Mouse (Mus musculus): ENCODE data around the gene Gm20388. TPM values are rescaled to one million over a fixed set of nuclear protein-coding genes. Genes with fewer than 3 reads are reported as not detected.

Gene Gm20388
- polyA plus RNA-seq, 1 experiment from 2014 or later, result not detected

GRCm38 (mm10) chr8:120743898-120744290, 833.3 kb downstream of the Gm20388 start:
- Histone ChIP-seq H3K27ac (replicated peaks; ENCODE audit: low read depth, low read length) (no peak overlapping the region), H3K9me3 (ENCODE audit: control insufficient read depth, low read length) (no peaks in the 10 kb centered on the region), H3K27me3 (ENCODE audit: control insufficient read depth, insufficient read depth, low read length) (no peaks in the 10 kb centered on the region), H3K9ac (ENCODE audit: low read length) (no peak overlapping the region), H3K4me2 (ENCODE audit: low read depth, severe bottlenecking) (no peak overlapping the region), H3K4me1 (ENCODE audit: control insufficient read depth, insufficient read depth, low read length) (peaks cover 2% of the 10 kb centered on the region; the same call in 1 of the 2 replicates), H3K36me3 (ENCODE audit: control insufficient read depth, insufficient read depth, low read length) (no peaks in the 10 kb centered on the region), H3K4me3 (ENCODE audit: low read depth, low read length) (no peak overlapping the region)
- ATAC-seq (ENCODE audit: insufficient number of reproducible peaks, low FRiP score, low TSS enrichment, low read depth), result no peak
- 77% methylated on average over 4 of the region's 4 CpGs for WGBS
- DNase-seq (ENCODE audit: low spot score), result no peak

- Histone ChIP-seq H3K9ac (ENCODE audit: low read length) (no peak overlapping the region), H3K4me1 (ENCODE audit: control insufficient read depth, insufficient read depth, low read length) (peaks cover 2% of the 10 kb centered on the region; the same call in 1 of the 2 replicates), H3K27me3 (ENCODE audit: control insufficient read depth, insufficient read depth, low read length) (no peaks in the 10 kb centered on the region), H3K9me3 (ENCODE audit: control insufficient read depth, low read length) (no peaks in the 10 kb centered on the region), H3K27ac (replicated peaks; ENCODE audit: low read depth, low read length) (no peak overlapping the region), H3K4me3 (ENCODE audit: low read depth, low read length) (no peak overlapping the region), H3K36me3 (ENCODE audit: control insufficient read depth, insufficient read depth, low read length) (no peaks in the 10 kb centered on the region), H3K4me2 (ENCODE audit: low read depth, severe bottlenecking) (no peak overlapping the region)
- ATAC-seq (ENCODE audit: insufficient number of reproducible peaks, low FRiP score, low TSS enrichment, low read depth) (no peak), DNase-seq (ENCODE audit: low spot score) (no peak)
- WGBS, result 64% methylated on average over 5 of the region's 5 CpGs
Observed at GRCm38 (mm10) chr8:120744448-120744847, 833.8 kb downstream of the Gm20388 start.

DNA sequence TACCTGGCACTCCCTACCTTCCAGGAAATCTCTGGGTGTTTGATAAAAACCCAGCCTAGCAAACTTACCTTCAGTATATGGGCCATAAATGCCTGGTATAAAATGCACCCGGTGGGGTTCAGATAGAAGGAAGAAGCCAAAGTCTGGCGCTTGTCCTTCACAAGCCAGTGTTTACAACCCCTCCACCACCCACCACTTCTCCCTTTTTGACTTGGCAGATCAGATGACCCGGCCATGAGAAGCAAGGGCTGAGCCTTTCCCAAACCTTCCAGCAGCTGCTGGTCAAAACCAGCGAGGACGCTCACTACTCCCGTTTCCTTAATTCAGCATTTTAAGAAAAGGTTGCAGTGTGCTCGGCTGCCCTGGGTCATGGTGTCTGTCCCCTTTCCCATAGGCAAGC, 834.6 kb downstream of the Gm20388 start:
- Histone ChIP-seq H3K4me3 (ENCODE audit: low read depth, low read length) (no peak overlapping the region), H3K36me3 (ENCODE audit: control insufficient read depth, insufficient read depth, low read length) (no peaks in the 10 kb centered on the region), H3K4me2 (ENCODE audit: low read depth, severe bottlenecking) (no peak overlapping the region), H3K27ac (replicated peaks; ENCODE audit: low read depth, low read length) (no peak overlapping the region), H3K27me3 (ENCODE audit: control insufficient read depth, insufficient read depth, low read length) (no peaks in the 10 kb centered on the region), H3K9me3 (ENCODE audit: control insufficient read depth, low read length) (no peaks in the 10 kb centered on the region), H3K4me1 (ENCODE audit: control insufficient read depth, insufficient read depth, low read length) (peaks cover 2% of the 10 kb centered on the region; the same call in 1 of the 2 replicates), H3K9ac (ENCODE audit: low read length) (no peak overlapping the region)
- no peak for DNase-seq (ENCODE audit: low spot score)
- no peak for ATAC-seq (ENCODE audit: insufficient number of reproducible peaks, low FRiP score, low TSS enrichment, low read depth)
- WGBS, result 63% methylated on average over 7 of the region's 7 CpGs

DNA sequence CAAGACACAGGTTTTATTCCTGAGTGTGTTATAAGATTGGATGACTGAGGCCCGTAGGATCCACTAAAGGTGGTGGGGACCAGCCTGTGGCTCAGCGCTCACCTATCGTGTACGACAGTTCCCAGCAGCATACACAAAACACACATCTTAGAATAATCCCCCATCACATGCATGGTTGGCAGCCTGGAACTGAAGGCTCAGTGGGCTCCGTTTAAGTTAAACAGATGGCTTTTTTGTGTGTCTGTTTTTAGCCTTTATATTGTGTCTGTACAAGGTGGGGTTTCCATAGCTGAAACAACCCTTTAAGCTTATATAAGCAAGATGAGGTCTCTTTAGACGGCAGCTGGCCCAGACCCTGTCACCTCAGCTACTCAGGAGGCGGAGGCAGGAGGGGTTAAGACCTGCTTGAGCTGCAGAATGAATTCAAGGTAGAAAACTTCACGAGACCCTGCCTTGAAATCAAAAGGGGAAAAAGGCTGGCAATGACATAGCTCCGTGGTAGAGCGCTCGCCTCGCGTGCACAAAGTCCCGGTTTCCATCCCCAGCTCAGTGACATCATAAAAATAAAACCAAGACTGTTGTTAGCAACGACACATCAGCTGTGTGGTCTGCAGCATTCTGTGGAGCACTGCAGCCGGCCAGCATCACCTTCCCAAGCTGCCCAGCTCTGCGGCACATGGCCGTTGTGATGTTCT, 835.5 kb downstream of the Gm20388 start:
- ATAC-seq (ENCODE audit: insufficient number of reproducible peaks, low FRiP score, low TSS enrichment, low read depth) (no peak), DNase-seq (ENCODE audit: low spot score) (no peak)
- 76% methylated on average over 18 of the region's 18 CpGs for WGBS
- no peaks in the 10 kb centered on the region for H3K27me3 ChIP-seq (ENCODE audit: control insufficient read depth, insufficient read depth, low read length)
- no peak overlapping the region for H3K9ac ChIP-seq (ENCODE audit: low read length)
- no peaks in the 10 kb centered on the region for H3K36me3 ChIP-seq (ENCODE audit: control insufficient read depth, insufficient read depth, low read length)
- H3K4me3 ChIP-seq (ENCODE audit: low read depth, low read length), result no peak overlapping the region
- H3K27ac ChIP-seq (replicated peaks; ENCODE audit: low read depth, low read length), result no peak overlapping the region
- H3K4me2 ChIP-seq (ENCODE audit: low read depth, severe bottlenecking), result no peak overlapping the region
- H3K4me1 ChIP-seq (ENCODE audit: control insufficient read depth, insufficient read depth, low read length), result peaks cover 2% of the 10 kb centered on the region; the same call in 1 of the 2 replicates
- H3K9me3 ChIP-seq (ENCODE audit: control insufficient read depth, low read length), result no peaks in the 10 kb centered on the region

GRCm38 (mm10) chr8:120747286-120747685, 836.6 kb downstream of the Gm20388 start:
- Histone ChIP-seq H3K9ac (ENCODE audit: low read length) (no peak overlapping the region), H3K4me3 (ENCODE audit: low read depth, low read length) (no peak overlapping the region), H3K9me3 (ENCODE audit: control insufficient read depth, low read length) (no peaks in the 10 kb centered on the region), H3K36me3 (ENCODE audit: control insufficient read depth, insufficient read depth, low read length) (no peaks in the 10 kb centered on the region), H3K4me2 (ENCODE audit: low read depth, severe bottlenecking) (no peak overlapping the region), H3K27me3 (ENCODE audit: control insufficient read depth, insufficient read depth, low read length) (no peaks in the 10 kb centered on the region), H3K27ac (replicated peaks; ENCODE audit: low read depth, low read length) (no peak overlapping the region), H3K4me1 (ENCODE audit: control insufficient read depth, insufficient read depth, low read length) (peaks cover 5% of the 10 kb centered on the region; the same call in 1 of the 2 replicates)
- 88% methylated on average over 7 of the region's 7 CpGs for WGBS
- DNase-seq (ENCODE audit: low spot score) (no peak), ATAC-seq (ENCODE audit: insufficient number of reproducible peaks, low FRiP score, low TSS enrichment, low read depth) (no peak)

DNA sequence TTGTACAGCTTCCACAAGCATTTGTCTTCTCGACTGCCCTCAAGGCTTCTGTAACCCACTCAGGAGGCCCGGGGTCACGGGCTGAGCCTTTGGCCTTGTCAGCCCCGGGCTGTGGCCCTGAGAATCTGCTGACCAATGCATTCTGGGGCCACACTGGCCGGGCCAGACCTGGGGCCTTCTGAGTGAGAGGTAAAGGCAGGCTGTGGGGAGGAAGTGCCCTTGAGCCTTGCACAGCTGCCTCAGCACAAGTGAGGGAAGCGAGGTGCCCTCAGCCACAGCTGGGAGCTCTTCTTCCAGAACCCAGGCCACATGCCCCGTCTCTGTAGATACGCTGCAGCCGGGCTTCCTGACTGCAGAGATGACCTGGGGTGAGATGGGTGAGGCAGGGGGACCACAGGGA, 840.0 kb downstream of the Gm20388 start:
- Histone ChIP-seq H3K4me3 (ENCODE audit: low read depth, low read length) (no peak overlapping the region), H3K9ac (ENCODE audit: low read length) (no peak overlapping the region), H3K9me3 (ENCODE audit: control insufficient read depth, low read length) (no peaks in the 10 kb centered on the region), H3K4me2 (ENCODE audit: low read depth, severe bottlenecking) (no peak overlapping the region), H3K36me3 (ENCODE audit: control insufficient read depth, insufficient read depth, low read length) (no peaks in the 10 kb centered on the region), H3K27me3 (ENCODE audit: control insufficient read depth, insufficient read depth, low read length) (peaks cover 1% of the 10 kb centered on the region; the same call in 1 of the 2 replicates), H3K27ac (replicated peaks; ENCODE audit: low read depth, low read length) (no peak overlapping the region), H3K4me1 (ENCODE audit: control insufficient read depth, insufficient read depth, low read length) (peaks cover 3% of the 10 kb centered on the region; the same call in 1 of the 2 replicates)
- ATAC-seq (ENCODE audit: insufficient number of reproducible peaks, low FRiP score, low TSS enrichment, low read depth), result no peak
- WGBS, result 77% methylated on average over 9 of the region's 9 CpGs
- DNase-seq (ENCODE audit: low spot score), result no peak

- Histone ChIP-seq H3K27ac (replicated peaks; ENCODE audit: low read depth, low read length) (0 out of 2 replicates have a peak overlapping the region, but pooled peaks have one; percentile 15), H3K4me2 (ENCODE audit: low read depth, severe bottlenecking) (no peak overlapping the region), H3K36me3 (ENCODE audit: control insufficient read depth, insufficient read depth, low read length) (no peaks in the 10 kb centered on the region), H3K4me3 (ENCODE audit: low read depth, low read length) (no peak overlapping the region), H3K27me3 (ENCODE audit: control insufficient read depth, insufficient read depth, low read length) (peaks cover 3% of the 10 kb centered on the region; the same call in 1 of the 2 replicates), H3K9me3 (ENCODE audit: control insufficient read depth, low read length) (no peaks in the 10 kb centered on the region), H3K4me1 (ENCODE audit: control insufficient read depth, insufficient read depth, low read length) (peaks cover 3% of the 10 kb centered on the region; the same call in 1 of the 2 replicates), H3K9ac (ENCODE audit: low read length) (no peak overlapping the region)
- no peak; the same call in 1 of the 2 replicates for ATAC-seq (ENCODE audit: insufficient number of reproducible peaks, low FRiP score, low TSS enrichment, low read depth)
- DNase-seq (ENCODE audit: low spot score), result no peak
- WGBS, result 60% methylated on average over 21 of the region's 21 CpGs
Observed at GRCm38 (mm10) chr8:120751226-120752081, 840.8 kb downstream of the Gm20388 start.

DNA sequence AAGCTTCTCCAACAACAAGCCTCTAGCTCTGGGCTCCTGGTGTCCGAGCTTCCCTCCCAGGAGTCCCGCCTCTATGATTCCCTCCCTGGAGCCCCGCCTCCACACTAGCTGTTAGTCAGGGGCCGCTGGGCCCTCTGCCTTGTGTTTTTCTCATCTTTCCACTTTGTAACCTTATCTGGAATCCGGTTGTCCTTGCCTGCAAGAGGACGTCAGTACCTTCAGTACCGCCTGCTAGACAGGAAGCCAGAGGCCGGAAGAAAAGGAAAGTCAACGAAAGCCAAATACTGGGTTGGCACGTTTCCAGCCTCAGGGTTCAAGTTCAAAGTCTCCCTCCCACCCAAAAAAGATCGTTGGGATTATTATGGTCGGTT, 841.4 kb downstream of the Gm20388 start:
- Histone ChIP-seq H3K9ac (ENCODE audit: low read length) (no peak overlapping the region), H3K9me3 (ENCODE audit: control insufficient read depth, low read length) (no peaks in the 10 kb centered on the region), H3K4me1 (ENCODE audit: control insufficient read depth, insufficient read depth, low read length) (peaks cover 3% of the 10 kb centered on the region; the same call in 1 of the 2 replicates), H3K27me3 (ENCODE audit: control insufficient read depth, insufficient read depth, low read length) (peaks cover 3% of the 10 kb centered on the region; the same call in 1 of the 2 replicates), H3K27ac (replicated peaks; ENCODE audit: low read depth, low read length) (no peak overlapping the region), H3K4me2 (ENCODE audit: low read depth, severe bottlenecking) (no peak overlapping the region), H3K4me3 (ENCODE audit: low read depth, low read length) (no peak overlapping the region), H3K36me3 (ENCODE audit: control insufficient read depth, insufficient read depth, low read length) (no peaks in the 10 kb centered on the region)
- DNase-seq (ENCODE audit: low spot score) (peak; percentile 50), ATAC-seq (ENCODE audit: insufficient number of reproducible peaks, low FRiP score, low TSS enrichment, low read depth) (peak; percentile 46; the same call in 1 of the 2 replicates)
- WGBS, result 6% methylated on average over 12 of the region's 12 CpGs
